Mouse (Mus musculus) midbrain, embryonic 11.5 days (tissue): ENCODE measurements around the gene Cyp27b1. TPM values are rescaled to one million over a fixed set of nuclear protein-coding genes. Genes with fewer than 3 reads are reported as not detected.

Source experiments
- ATAC-seq: fragments of 200-750 bp; cut with Nextera tagmentation; 2 replicates; pipeline ENCODE4 v1.8.0; 2017; ENCODE audit warnings: moderate TSS enrichment, moderate library complexity; ENCODE audit not compliant: low FRiP score
- DNase-seq: peaks from one replicate; pipeline ENCODE4 v3.0.0; 2015; ENCODE audit warnings: low spot score; ENCODE audit errors: missing footprints
- H3K27ac ChIP-seq: fragments of 300-500 bp; sonication (generic); 2 replicates; pipeline ENCODE4 v1.5.1; 2014; ENCODE audit warnings: low read depth, low read length
- H3K27me3 ChIP-seq: fragments of 300-500 bp; sonication (generic); 2 replicates; pipeline ENCODE4 v1.6.1; 2014; ENCODE audit warnings: mild to moderate bottlenecking, low read length, moderate library complexity, mixed read lengths; ENCODE audit not compliant: control insufficient read depth, insufficient read depth
- H3K36me3 ChIP-seq: fragments of 300-500 bp; sonication (generic); 2 replicates; pipeline ENCODE4 v1.6.1; 2014; ENCODE audit warnings: mild to moderate bottlenecking, low read length, moderate library complexity, mixed read lengths; ENCODE audit not compliant: control insufficient read depth, insufficient read depth
- H3K4me1 ChIP-seq: fragments of 300-500 bp; sonication (generic); 2 replicates; pipeline ENCODE4 v1.6.1; 2014; ENCODE audit warnings: low read length; ENCODE audit not compliant: control insufficient read depth, insufficient read depth
- H3K4me2 ChIP-seq: fragments of 300-500 bp; sonication (generic); 2 replicates; pipeline ENCODE4 v1.6.1; 2014; ENCODE audit warnings: mild to moderate bottlenecking, moderate library complexity
- H3K4me3 ChIP-seq: fragments of 300-500 bp; sonication (generic); 2 replicates; pipeline ENCODE4 v1.5.1; 2014; ENCODE audit warnings: low read depth, low read length
- H3K9ac ChIP-seq: fragments of 300-500 bp; sonication (generic); 2 replicates; pipeline ENCODE4 v1.6.1; 2014; ENCODE audit warnings: low read length
- H3K9me3 ChIP-seq: fragments of 300-500 bp; sonication (generic); 2 replicates; pipeline ENCODE4 v1.6.1; 2016; ENCODE audit warnings: low read length; ENCODE audit not compliant: control insufficient read depth
- WGBS: fragments of 180-500 bp; shearing (Covaris S2); extraction: QIAGEN DNeasy Blood & Tissue Kit; methylation state at CpG from one replicate; pipeline ENCODE4 v1.1.7; 2014; 5-methylcytosine and 5-hydroxymethylcytosine counted together
- microRNA counts: library from miRNA; unstranded; fragments of <30 nt; microRNA quantifications from one replicate; lab custom pipeline; 2015
- microRNA-seq: library from miRNA; unstranded; fragments of <30 nt; microRNA quantifications from one replicate; pipeline ENCODE4, GENCODE M21; 2017
- polyA plus RNA-seq: library from polyadenylated mRNA; unstranded; fragments of >200 nt; fragmentation: Nextera tagmentation; extraction: Ambion mirVana; gene quantifications from 2 replicates; pipeline ENCODE4 v1.2.1, GENCODE M21; 2014

Cyp27b1 gene
- polyA plus RNA-seq, 1 experiment from 2014 or later = not detected

GRCm38 (mm10) chr10:127101151-127101550 is 53.1 kb downstream of the Cyp27b1 start:
- no peak overlapping the region for H3K9ac ChIP-seq
- H3K27ac ChIP-seq = no peak overlapping the region
- DNase-seq (no peak), ATAC-seq (no peak)
- WGBS = 88% methylated on average over 6 of the region's 6 CpGs
- H3K27me3 ChIP-seq = no peaks in the 10 kb centered on the region
- no peaks in the 10 kb centered on the region for H3K9me3 ChIP-seq
- no peak overlapping the region for H3K4me2 ChIP-seq
- no peaks in the 10 kb centered on the region; the same call in 1 of the 2 replicates for H3K36me3 ChIP-seq
- H3K4me3 ChIP-seq = no peak overlapping the region
- H3K4me1 ChIP-seq = no peaks in the 10 kb centered on the region

MicroRNAs within 50 kb of the gene (microRNA counts, 519-probe panel; counts per million panel counts)
- not detected for microRNA mmu-miR-546 (lab: Ali Mortazavi, UCI)

Small RNA genes within 50 kb of the gene (microRNA-seq; reads per million reads assigned to microRNA genes)
- not detected for gene Mir546

Other genes with a start within 250 kb of the Cyp27b1 start
- 15.9 and 17.8 TPM in 2 replicates for gene Atp23, start 146.9 kb upstream of the Cyp27b1 start, polyA plus RNA-seq
- 40.6 and 42.8 TPM in 2 replicates for gene Ctdsp2, start 69.5 kb upstream of the Cyp27b1 start, polyA plus RNA-seq
- gene Avil, start 47.5 kb upstream of the Cyp27b1 start, polyA plus RNA-seq = 1.1 and 1.6 TPM in 2 replicates
- gene Tsfm, start 17.4 kb upstream of the Cyp27b1 start, polyA plus RNA-seq = 80.7 and 86.0 TPM in 2 replicates
- gene Mettl1, start 6.8 kb upstream of the Cyp27b1 start, polyA plus RNA-seq = 36.5 and 37.4 TPM in 2 replicates
- gene Eef1akmt3, start 6.7 kb upstream of the Cyp27b1 start, polyA plus RNA-seq = 0.06 and 0.11 TPM in 2 replicates
- gene March9, start 11.9 kb downstream of the Cyp27b1 start, polyA plus RNA-seq = 3.2 and 3.7 TPM in 2 replicates
- 2,818 and 2,848 TPM in 2 replicates for gene Cdk4, start 15.3 kb downstream of the Cyp27b1 start, polyA plus RNA-seq
- 98.6 and 117 TPM in 2 replicates for gene Tspan31, start 22.0 kb downstream of the Cyp27b1 start, polyA plus RNA-seq
- gene Agap2, start 27.0 kb downstream of the Cyp27b1 start, polyA plus RNA-seq = 0.66 and 0.89 TPM in 2 replicates
- 43.1 and 49.7 TPM in 2 replicates for gene Os9, start 72.9 kb downstream of the Cyp27b1 start, polyA plus RNA-seq
- gene B4galnt1, start 117.0 kb downstream of the Cyp27b1 start, polyA plus RNA-seq = 8.1 and 9.4 TPM in 2 replicates
- 0.51 and 0.58 TPM in 2 replicates for gene Slc26a10, start 132.4 kb downstream of the Cyp27b1 start, polyA plus RNA-seq
- 25.8 and 28.2 TPM in 2 replicates for gene Arhgef25, start 141.8 kb downstream of the Cyp27b1 start, polyA plus RNA-seq
- 130 and 138 TPM in 2 replicates for gene Dtx3, start 147.5 kb downstream of the Cyp27b1 start, polyA plus RNA-seq
- 10.3 and 11.4 TPM in 2 replicates for gene Pip4k2c, start 163.3 kb downstream of the Cyp27b1 start, polyA plus RNA-seq
- 26.3 and 31.1 TPM in 2 replicates for gene Kif5a, start 215.1 kb downstream of the Cyp27b1 start, polyA plus RNA-seq
- gene Dctn2, start 218.1 kb downstream of the Cyp27b1 start, polyA plus RNA-seq = 196 and 206 TPM in 2 replicates
- gene Mbd6, start 240.8 kb downstream of the Cyp27b1 start, polyA plus RNA-seq = 12.3 and 16.3 TPM in 2 replicates